Mouse (Mus musculus): ENCODE results near the gene Lsmem1. TPM values are rescaled to one million over a fixed set of nuclear protein-coding genes. Genes with fewer than 3 reads are reported as not detected.
A peak's percentile ranks its signal among the peaks of the same experiment; 100 is the strongest.

Lsmem1 gene
- polyA plus RNA-seq, 1 experiment from 2014 or later = 0.13 TPM

- no peak for ATAC-seq (replicated peaks; ENCODE audit: low FRiP score, low read depth)
- WGBS = 88% methylated on average over 6 of the region's 6 CpGs
- DNase-seq (ENCODE audit: low spot score) = no peak
Measured at GRCm38 (mm10) chr12:40154188-40154587, 45.1 kb downstream of the Lsmem1 start.

GRCm38 (mm10) chr12:40152353-40153069 is 46.8 kb downstream of the Lsmem1 start:
- Histone ChIP-seq H3K36me3 (ENCODE audit: insufficient read depth, low read length) (no peaks in the 10 kb centered on the region), H3K4me2 (ENCODE audit: low read length) (no peak overlapping the region), H3K9ac (ENCODE audit: low read depth, low read length) (no peak overlapping the region), H3K4me3 (replicated peaks; ENCODE audit: low read depth, low read length) (no peak overlapping the region), H3K27ac (no peak overlapping the region), H3K9me3 (replicated peaks; ENCODE audit: low read length) (no peaks in the 10 kb centered on the region), H3K27me3 (ENCODE audit: insufficient read depth, low read length) (no peaks in the 10 kb centered on the region), H3K4me1 (replicated peaks; ENCODE audit: insufficient read depth, low read length) (no peaks in the 10 kb centered on the region)
- no peak for ATAC-seq (replicated peaks; ENCODE audit: low FRiP score, low read depth)
- DNase-seq (ENCODE audit: low spot score) = no peak
- WGBS = 76% methylated on average over 8 of the region's 8 CpGs
- no peak for TF ChIP-seq CTCF (IDR thresholded peaks at IDR 0.05; ENCODE audit: low read depth)

More at GRCm38 (mm10) chr12:40154188-40154587, 45.1 kb downstream of the Lsmem1 start:
- Histone ChIP-seq H3K4me2 (ENCODE audit: low read length) (no peak overlapping the region), H3K9me3 (replicated peaks; ENCODE audit: low read length) (no peaks in the 10 kb centered on the region), H3K27ac (no peak overlapping the region), H3K4me1 (replicated peaks; ENCODE audit: insufficient read depth, low read length) (no peaks in the 10 kb centered on the region), H3K36me3 (ENCODE audit: insufficient read depth, low read length) (no peaks in the 10 kb centered on the region), H3K9ac (ENCODE audit: low read depth, low read length) (no peak overlapping the region), H3K27me3 (ENCODE audit: insufficient read depth, low read length) (no peaks in the 10 kb centered on the region), H3K4me3 (replicated peaks; ENCODE audit: low read depth, low read length) (no peak overlapping the region)
- no peak for TF ChIP-seq CTCF (IDR thresholded peaks at IDR 0.05; ENCODE audit: low read depth)

GRCm38 (mm10) chr12:40147319-40147718 is 52.0 kb downstream of the Lsmem1 start:
- Histone ChIP-seq H3K4me2 (ENCODE audit: low read length) (no peak overlapping the region), H3K36me3 (ENCODE audit: insufficient read depth, low read length) (no peaks in the 10 kb centered on the region), H3K27ac (peak overlapping the region; percentile 44; the same call in 1 of the 2 replicates), H3K4me3 (replicated peaks; ENCODE audit: low read depth, low read length) (no peak overlapping the region), H3K4me1 (replicated peaks; ENCODE audit: insufficient read depth, low read length) (no peaks in the 10 kb centered on the region), H3K9me3 (replicated peaks; ENCODE audit: low read length) (no peaks in the 10 kb centered on the region), H3K27me3 (ENCODE audit: insufficient read depth, low read length) (no peaks in the 10 kb centered on the region), H3K9ac (ENCODE audit: low read depth, low read length) (no peak overlapping the region)
- no peak for TF ChIP-seq CTCF (IDR thresholded peaks at IDR 0.05; ENCODE audit: low read depth)
- DNase-seq (ENCODE audit: low spot score) (peak; percentile 38), ATAC-seq (replicated peaks; ENCODE audit: low FRiP score, low read depth) (no peak)
- 46% methylated on average over 4 of the region's 4 CpGs for WGBS

- H3K36me3 ChIP-seq (ENCODE audit: insufficient read depth, low read length) = no peaks in the 10 kb centered on the region
- H3K9ac ChIP-seq (ENCODE audit: low read depth, low read length) = no peak overlapping the region
- no peak for DNase-seq (ENCODE audit: low spot score)
- ATAC-seq (replicated peaks; ENCODE audit: low FRiP score, low read depth) = no peak
- H3K4me2 ChIP-seq (ENCODE audit: low read length) = no peak overlapping the region
- H3K27me3 ChIP-seq (ENCODE audit: insufficient read depth, low read length) = no peaks in the 10 kb centered on the region
- no peak overlapping the region for H3K27ac ChIP-seq
- H3K4me1 ChIP-seq (replicated peaks; ENCODE audit: insufficient read depth, low read length) = no peaks in the 10 kb centered on the region
- no peaks in the 10 kb centered on the region for H3K9me3 ChIP-seq (replicated peaks; ENCODE audit: low read length)
- H3K4me3 ChIP-seq (replicated peaks; ENCODE audit: low read depth, low read length) = no peak overlapping the region
- WGBS = 55% methylated on average over 5 of the region's 5 CpGs
- TF ChIP-seq CTCF (IDR thresholded peaks at IDR 0.05; ENCODE audit: low read depth) = no peak
Measured at GRCm38 (mm10) chr12:40146510-40146909, 52.8 kb downstream of the Lsmem1 start.

DNA sequence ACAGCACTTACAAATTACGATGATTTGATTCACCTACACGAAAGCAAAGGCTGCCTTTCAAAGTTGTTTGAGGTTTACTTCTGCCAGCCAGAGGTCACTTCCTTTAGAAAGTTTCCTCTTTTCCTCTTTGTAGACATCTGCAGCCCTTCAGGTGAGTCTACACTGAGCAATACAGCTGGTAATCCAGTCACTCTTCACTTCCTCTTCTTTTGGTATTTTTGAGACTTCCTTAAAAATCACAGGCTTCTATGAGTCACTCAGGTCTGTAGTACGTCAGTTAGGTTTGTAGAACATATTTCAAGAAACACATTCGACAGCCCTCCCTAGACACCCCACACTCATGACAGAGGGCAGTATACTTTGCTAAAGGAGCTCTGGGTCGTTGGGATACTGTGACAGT is 58.6 kb downstream of the Lsmem1 start:
- H3K36me3 ChIP-seq (ENCODE audit: insufficient read depth, low read length) = no peaks in the 10 kb centered on the region
- WGBS = 67% methylated on average over 5 of the region's 5 CpGs
- H3K27ac ChIP-seq = no peak overlapping the region
- no peaks in the 10 kb centered on the region for H3K9me3 ChIP-seq (replicated peaks; ENCODE audit: low read length)
- DNase-seq (ENCODE audit: low spot score) (no peak), ATAC-seq (replicated peaks; ENCODE audit: low FRiP score, low read depth) (no peak)
- no peak overlapping the region for H3K9ac ChIP-seq (ENCODE audit: low read depth, low read length)
- no peak overlapping the region for H3K4me2 ChIP-seq (ENCODE audit: low read length)
- no peaks in the 10 kb centered on the region for H3K27me3 ChIP-seq (ENCODE audit: insufficient read depth, low read length)
- TF ChIP-seq CTCF (IDR thresholded peaks at IDR 0.05; ENCODE audit: low read depth) = no peak
- H3K4me1 ChIP-seq (replicated peaks; ENCODE audit: insufficient read depth, low read length) = no peaks in the 10 kb centered on the region
- no peak overlapping the region for H3K4me3 ChIP-seq (replicated peaks; ENCODE audit: low read depth, low read length)

GRCm38 (mm10) chr12:40139484-40140245 is 59.6 kb downstream of the Lsmem1 start:
- H3K27me3 ChIP-seq (ENCODE audit: insufficient read depth, low read length) = no peaks in the 10 kb centered on the region
- DNase-seq (ENCODE audit: low spot score) (peak; percentile 11), ATAC-seq (replicated peaks; ENCODE audit: low FRiP score, low read depth) (no peak)
- H3K4me2 ChIP-seq (ENCODE audit: low read length) = no peak overlapping the region
- H3K4me1 ChIP-seq (replicated peaks; ENCODE audit: insufficient read depth, low read length) = no peaks in the 10 kb centered on the region
- 65% methylated on average over 8 of the region's 8 CpGs for WGBS
- no peaks in the 10 kb centered on the region for H3K36me3 ChIP-seq (ENCODE audit: insufficient read depth, low read length)
- H3K9ac ChIP-seq (ENCODE audit: low read depth, low read length) = no peak overlapping the region
- H3K27ac ChIP-seq = no peak overlapping the region
- no peaks in the 10 kb centered on the region for H3K9me3 ChIP-seq (replicated peaks; ENCODE audit: low read length)
- no peak for TF ChIP-seq CTCF (IDR thresholded peaks at IDR 0.05; ENCODE audit: low read depth)
- H3K4me3 ChIP-seq (replicated peaks; ENCODE audit: low read depth, low read length) = no peak overlapping the region
